Mouse (Mus musculus) testis, adult 2 months (tissue): Measurements from ENCODE around the gene Nr2f2.

Experiments used
- CTCF ChIP-seq: fragments of 200-500 bp; IDR thresholded peaks from 2 replicates; pipeline ENCODE4 v1.5.1; 2012; ENCODE audit warnings: low read depth, mild to moderate bottlenecking, inconsistent platforms, low read length, moderate library complexity; ENCODE audit not compliant: control insufficient read depth, insufficient read depth, insufficient replicate concordance
- POLR2A ChIP-seq: fragments of 200-500 bp; IDR thresholded peaks from 2 replicates; pipeline ENCODE4 v1.6.1; 2012; ENCODE audit warnings: low read depth, mild to moderate bottlenecking, inconsistent platforms, low read length, moderate library complexity; ENCODE audit not compliant: control insufficient read depth

DNA sequence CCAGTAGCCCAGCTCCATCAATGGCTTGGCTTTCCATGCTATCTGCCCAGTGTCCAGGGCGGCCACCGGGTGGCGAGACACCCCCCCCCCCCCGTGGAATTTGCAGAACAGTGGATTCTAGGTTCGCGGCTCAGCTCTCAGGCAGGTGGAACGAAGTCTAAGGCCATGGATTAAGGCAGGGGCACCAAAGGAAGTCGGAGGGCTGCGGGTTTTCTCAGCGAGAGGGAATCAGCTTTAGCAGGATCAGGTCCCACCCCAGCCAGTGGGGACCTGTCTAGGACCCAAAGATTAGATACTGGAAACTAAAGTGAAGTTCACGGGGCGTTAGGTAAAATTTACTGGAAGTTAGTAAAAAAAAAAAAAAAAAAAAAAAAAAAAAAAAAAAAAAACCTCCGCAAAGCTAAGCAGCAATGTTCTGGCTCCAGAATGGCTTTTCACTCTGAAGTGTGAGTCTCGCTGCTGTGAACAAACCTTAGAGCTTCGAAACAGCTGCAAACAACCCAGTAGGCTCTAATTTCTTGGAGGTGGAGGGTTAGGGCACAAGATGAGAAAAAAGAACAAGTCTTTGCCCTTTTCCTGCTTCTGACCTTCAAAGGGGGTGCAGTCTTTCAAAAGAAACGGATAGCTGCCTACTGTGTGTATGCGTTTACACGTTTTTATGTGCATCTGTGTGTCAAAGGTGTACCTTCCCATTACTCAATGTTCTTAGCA is 4.2 kb upstream of the Nr2f2 start:
- TF ChIP-seq CTCF: no peak
- no peak for TF ChIP-seq POLR2A
